In genomic region chr2:92059481-92060220, GRCm38 (mm10) we compare ENCODE assay signal across 8 mouse cellular contexts. TPM values are rescaled to one million over a fixed set of nuclear protein-coding genes. Genes with fewer than 3 reads are reported as not detected.
DNase-seq lines count a peak whose midpoint lies in the region; ATAC-seq lines count a peak whose summit lies in the region.

No protein-coding gene starts in this region.

- intact Hi-C loops in heart, postnatal 14 days (cut with DNase I) = loop anchor here (2.0 to 5.0 kb wide), 5 partner anchors 37 to 373 kb away; partner anchors contain the start of genes Creb3l1 and Cry2

- WGBS in forebrain, embryonic 15.5 days = under 1% methylated on average over 63 of the region's 63 CpGs
- WGBS in neural tube, embryonic 14.5 days = under 1% methylated on average over 56 of the region's 63 CpGs

- DNase-seq in heart, postnatal 14 days = peak; percentile 70 to 72
- DNase-seq in layer of hippocampus, adult 11-12 months (ENCODE audit: low spot score) = peak; percentile 62
- DNase-seq in lung, adult 18-20 months = peak; percentile 49 to 56
- peak; percentile 36 for DNase-seq in thymus, postnatal 0 days (ENCODE audit: low spot score)

- no peak overlapping the region for H3K27ac ChIP-seq in brown adipose tissue, adult 24 weeks (replicated peaks; ENCODE audit: low read depth, low read length)
- peak overlapping the region; percentile 87 for H3K27ac ChIP-seq in forebrain, embryonic 15.5 days (replicated peaks)
- peak overlapping the region; percentile 89 for H3K27ac ChIP-seq in neural tube, embryonic 14.5 days (ENCODE audit: low read depth, low read length)

- H3K4me3 ChIP-seq in brown adipose tissue, adult 24 weeks (ENCODE audit: insufficient read depth, low read depth, low read length) = peak overlapping the region; percentile 55
- peak overlapping the region; percentile 67 for H3K4me3 ChIP-seq in forebrain, embryonic 15.5 days
- H3K4me3 ChIP-seq in neural tube, embryonic 14.5 days (ENCODE audit: low read depth, low read length) = peak overlapping the region; percentile 72

- peak overlapping the region; percentile 92 for H3K4me2 ChIP-seq in forebrain, embryonic 15.5 days (replicated peaks)
- H3K4me2 ChIP-seq in neural tube, embryonic 14.5 days (ENCODE audit: low read depth, low read length) = peak overlapping the region; percentile 96

- H3K4me1 ChIP-seq in brown adipose tissue, adult 24 weeks (ENCODE audit: control insufficient read depth, insufficient read depth, insufficient read length, low read length) = no peaks in the 10 kb centered on the region; the same call in 1 of the 2 replicates
- H3K4me1 ChIP-seq in forebrain, embryonic 15.5 days = peaks cover 29% of the 10 kb centered on the region
- H3K4me1 ChIP-seq in neural tube, embryonic 14.5 days (ENCODE audit: control insufficient read depth, insufficient read depth, low read length) = 0 out of 2 replicates have a peak, but pooled peaks cover 9% of the 10 kb centered on the region

- no peaks in the 10 kb centered on the region for H3K9me3 ChIP-seq in forebrain, embryonic 15.5 days
- no peaks in the 10 kb centered on the region for H3K9me3 ChIP-seq in neural tube, embryonic 14.5 days (ENCODE audit: control insufficient read depth, low read length)

- peak; percentile 81 for ATAC-seq in CD4-positive, CD25-positive, alpha-beta regulatory T cell, adult 4 months
- peak; percentile 84 for ATAC-seq in forebrain, embryonic 15.5 days (replicated peaks)
- ATAC-seq in neural tube, embryonic 14.5 days (ENCODE audit: low read depth) = peak; percentile 84

- H3K27me3 ChIP-seq in forebrain, embryonic 15.5 days = peaks cover under 1% of the 10 kb centered on the region; the same call in 1 of the 2 replicates
- H3K27me3 ChIP-seq in neural tube, embryonic 14.5 days (ENCODE audit: control insufficient read depth, insufficient read depth, low read length) = no peaks in the 10 kb centered on the region

- no peaks in the 10 kb centered on the region for H3K36me3 ChIP-seq in forebrain, embryonic 15.5 days
- no peaks in the 10 kb centered on the region for H3K36me3 ChIP-seq in neural tube, embryonic 14.5 days (ENCODE audit: control insufficient read depth, insufficient read depth, low read length)

- H3K9ac ChIP-seq in forebrain, embryonic 15.5 days (replicated peaks) = peak overlapping the region; percentile 75
- peak overlapping the region; percentile 86 for H3K9ac ChIP-seq in neural tube, embryonic 14.5 days (replicated peaks; ENCODE audit: low read depth, low read length)

RNA-seq across cellular contexts. Expression of gene Phf21a, which starts 33.3 kb away (rescaled TPM):
- polyA plus RNA-seq in CD4-positive, CD25-positive, alpha-beta regulatory T cell, adult 4 months (2017; shearing (Covaris generic)) = 10 to 100 TPM; 76.1 to 88.7 TPM
- 11.0 and 25.3 TPM in 2 replicates for polyA plus RNA-seq in brown adipose tissue, adult 24 weeks (2012; ENCODE audit: insufficient read depth, insufficient read length, missing spikeins)
- 46.8 and 48.6 TPM in 2 replicates for polyA plus RNA-seq in forebrain, embryonic 15.5 days (2015; fragmentation: Nextera tagmentation; extraction: Ambion mirVana)
- 10 to 100 TPM; 32.6 to 33.6 TPM for total RNA-seq in heart, postnatal 14 days (2021)
- polyA plus RNA-seq in neural tube, embryonic 14.5 days (2014; fragmentation: Nextera tagmentation; extraction: Ambion mirVana) = 35.5 and 39.9 TPM in 2 replicates
- polyA plus RNA-seq in thymus, postnatal 0 days (2015; fragmentation: Nextera tagmentation; extraction: Ambion mirVana) = 8.9 TPM in 2 replicates

RNA-seq across cellular contexts. Expression of gene Creb3l1, which starts 35.3 kb away (rescaled TPM):
- polyA plus RNA-seq in CD4-positive, CD25-positive, alpha-beta regulatory T cell, adult 4 months (2017; shearing (Covaris generic)) = 1 to 10 TPM in 1 of 2 experiments, under 1 TPM in 1; 0.77 to 1.2 TPM
- polyA plus RNA-seq in brown adipose tissue, adult 24 weeks (2012; ENCODE audit: insufficient read depth, insufficient read length, missing spikeins) = 4.5 and 5.6 TPM in 2 replicates
- 0.92 and 1.0 TPM in 2 replicates for polyA plus RNA-seq in forebrain, embryonic 15.5 days (2015; fragmentation: Nextera tagmentation; extraction: Ambion mirVana)
- 1 to 10 TPM; 8.0 to 8.5 TPM for total RNA-seq in heart, postnatal 14 days (2021)
- 1.2 and 4.5 TPM in 2 replicates for polyA plus RNA-seq in neural tube, embryonic 14.5 days (2014; fragmentation: Nextera tagmentation; extraction: Ambion mirVana)
- 1.5 TPM in 2 replicates for polyA plus RNA-seq in thymus, postnatal 0 days (2015; fragmentation: Nextera tagmentation; extraction: Ambion mirVana)
